In the genomic region with DNA sequence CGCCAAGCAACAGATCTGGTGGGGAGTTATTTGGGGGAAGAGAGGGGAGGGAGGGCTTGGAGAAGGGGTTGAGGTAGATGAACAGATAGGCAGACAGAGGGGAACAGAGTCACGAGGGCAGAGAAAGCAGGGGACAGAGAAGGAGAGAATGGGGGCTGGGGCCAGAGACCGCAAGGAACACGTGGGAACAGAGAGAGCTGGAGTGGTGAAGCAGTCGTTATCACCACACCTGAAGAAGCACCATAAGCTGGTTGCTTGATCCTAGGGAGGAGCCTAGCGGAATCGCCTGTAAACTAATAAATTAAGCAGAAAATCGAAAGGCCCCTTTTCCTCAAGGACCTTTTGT, we compare ENCODE assay signal across 9 mouse cellular contexts. TPM values are rescaled to one million over a fixed set of nuclear protein-coding genes. Genes with fewer than 3 reads are reported as not detected.
DNase-seq lines count a peak whose midpoint lies in the region; ATAC-seq and TF ChIP-seq lines count a peak whose summit lies in the region.
"Had no signal": no experiment of that assay in that cellular context is flagged by ENCODE, and none has a peak within 500 bp of the region (broad histone marks: within the 10 kb centered on the region; RNA-seq: fewer than 3 reads in every experiment).

No protein-coding gene starts in this region.

- DNase-seq in kidney, adult 2 months, result no peak
- no peak for DNase-seq in kidney, postnatal 10 days
- DNase-seq in midbrain, embryonic 14.5 days, result no peak
- no peak for DNase-seq in layer of hippocampus, adult 9-10 months (ENCODE audit: low spot score)
- DNase-seq in thymus, postnatal 36 days, result no peak
- DNase-seq in layer of hippocampus, postnatal 25 days (ENCODE audit: extremely low spot score in 1 of 2, low spot score in 1 of 2), result no peak

- 4% methylated on average over 8 of the region's 8 CpGs for WGBS in kidney, adult 2 months
- 6% methylated on average over 8 of the region's 8 CpGs for WGBS in hindbrain, embryonic 16.5 days
- 8% methylated on average over 8 of the region's 8 CpGs for WGBS in midbrain, embryonic 14.5 days

- no peaks in the 10 kb centered on the region for H3K4me1 ChIP-seq in kidney, adult 2 months (ENCODE audit: control insufficient read depth, insufficient read depth, low read length)
- peaks cover 3% of the 10 kb centered on the region; the same call in 1 of the 2 replicates for H3K4me1 ChIP-seq in hindbrain, embryonic 16.5 days (ENCODE audit: control insufficient read depth, insufficient read depth, low read depth, low read length)
- H3K4me1 ChIP-seq in midbrain, embryonic 14.5 days (ENCODE audit: control insufficient read depth, insufficient read depth, low read length), result no peaks in the 10 kb centered on the region; the same call in 1 of the 2 replicates

- TF ChIP-seq POLR2A in kidney, adult 2 months (IDR thresholded peaks at IDR 0.05; ENCODE audit: low read depth, low read length), result no peak

- H3K27me3 ChIP-seq in kidney, adult 2 months (replicated peaks; ENCODE audit: control insufficient read depth, insufficient read depth, low read length), result no peaks in the 10 kb centered on the region
- H3K27me3 ChIP-seq in hindbrain, embryonic 16.5 days (replicated peaks; ENCODE audit: control insufficient read depth, insufficient read depth, low read length), result no peaks in the 10 kb centered on the region
- no peaks in the 10 kb centered on the region for H3K27me3 ChIP-seq in midbrain, embryonic 14.5 days (ENCODE audit: control insufficient read depth, insufficient read depth, low read length)
- H3K27me3 ChIP-seq: Patski had no signal

- TF ChIP-seq CTCF in kidney, adult 2 months (conservative IDR thresholded peaks at IDR 0.05; ENCODE audit: insufficient read depth, insufficient read length, low read depth, low read length), result no peak

- H3K4me2 ChIP-seq in hindbrain, embryonic 16.5 days (ENCODE audit: low read length), result peak overlapping the region; percentile 97
- H3K4me2 ChIP-seq in midbrain, embryonic 14.5 days (ENCODE audit: low read length), result peak overlapping the region; percentile 89

- no peaks in the 10 kb centered on the region for H3K9me3 ChIP-seq in hindbrain, embryonic 16.5 days (ENCODE audit: control insufficient read depth, low read length)
- no peaks in the 10 kb centered on the region for H3K9me3 ChIP-seq in midbrain, embryonic 14.5 days (ENCODE audit: control insufficient read depth, low read length)

- ATAC-seq in common myeloid progenitor, adult 5-6 weeks (replicated peaks; ENCODE audit: low read depth, poor library complexity, severe bottlenecking), result peak; percentile 1; the same call in 1 of the 2 replicates
- ATAC-seq in hindbrain, embryonic 16.5 days, result peak; percentile 37
- peak; percentile 24; the same call in 1 of the 2 replicates for ATAC-seq in midbrain, embryonic 14.5 days (ENCODE audit: low FRiP score, low TSS enrichment)

- peak overlapping the region; percentile 96; the same call in 1 of the 2 replicates for H3K27ac ChIP-seq in kidney, adult 2 months (ENCODE audit: insufficient read depth, low read depth, low read length)
- H3K27ac ChIP-seq in hindbrain, embryonic 16.5 days (ENCODE audit: low read depth, low read length), result peak overlapping the region; percentile 87
- H3K27ac ChIP-seq in midbrain, embryonic 14.5 days (replicated peaks; ENCODE audit: low read depth, low read length), result peak overlapping the region; percentile 84

- H3K4me3 ChIP-seq in kidney, adult 2 months (ENCODE audit: insufficient read depth, low read depth, low read length), result peak overlapping the region; percentile 53
- peak overlapping the region; percentile 40 for H3K4me3 ChIP-seq in hindbrain, embryonic 16.5 days (ENCODE audit: low read length)
- H3K4me3 ChIP-seq in midbrain, embryonic 14.5 days (replicated peaks; ENCODE audit: low read depth, low read length), result peak overlapping the region; percentile 33

- H3K9ac ChIP-seq in hindbrain, embryonic 16.5 days (ENCODE audit: low read depth, low read length), result peak overlapping the region; percentile 51
- H3K9ac ChIP-seq in midbrain, embryonic 14.5 days (replicated peaks; ENCODE audit: low read length), result peak overlapping the region; percentile 45; the same call in 1 of the 2 replicates

- no peaks in the 10 kb centered on the region for H3K36me3 ChIP-seq in kidney, adult 2 months (ENCODE audit: control insufficient read depth, insufficient read depth, low read length)
- H3K36me3 ChIP-seq in hindbrain, embryonic 16.5 days (ENCODE audit: control insufficient read depth, insufficient read depth, low read length), result no peaks in the 10 kb centered on the region
- no peaks in the 10 kb centered on the region for H3K36me3 ChIP-seq in midbrain, embryonic 14.5 days (ENCODE audit: control insufficient read depth, insufficient read depth, low read length)

RNA-seq across cellular contexts. Expression of gene Rdm1, which starts 0.4 kb away (rescaled TPM):
- polyA plus RNA-seq in kidney, adult 2 months (2012; rRNA removed), result 41.0 and 45.7 TPM in 2 replicates
- total RNA-seq in common myeloid progenitor, adult 5-6 weeks (2017), result 11.0 and 14.9 TPM in 2 replicates
- polyA plus RNA-seq in hindbrain, embryonic 16.5 days (2015; fragmentation: Nextera tagmentation; extraction: Ambion mirVana), result 17.2 and 21.7 TPM in 2 replicates
- 13.2 and 14.0 TPM in 2 replicates for polyA plus RNA-seq in midbrain, embryonic 14.5 days (2014; fragmentation: Nextera tagmentation; extraction: Ambion mirVana)
- total RNA-seq in layer of hippocampus, postnatal 25 days (2021), result 1 to 10 TPM; 8.1 to 8.2 TPM

RNA-seq across cellular contexts. Expression of gene Gm11634, which starts 27.6 kb away (rescaled TPM):
- not detected in 2 replicates for polyA plus RNA-seq in kidney, adult 2 months (2012; rRNA removed)
- not detected in 2 replicates for total RNA-seq in common myeloid progenitor, adult 5-6 weeks (2017)
- polyA plus RNA-seq in hindbrain, embryonic 16.5 days (2015; fragmentation: Nextera tagmentation; extraction: Ambion mirVana), result not detected in 2 replicates
- polyA plus RNA-seq in midbrain, embryonic 14.5 days (2014; fragmentation: Nextera tagmentation; extraction: Ambion mirVana), result not detected in 2 replicates
- not detected for total RNA-seq in layer of hippocampus, postnatal 25 days (2021)
- polyA plus RNA-seq: Patski had no signal

RNA-seq across cellular contexts. Expression of gene Arl4d, which starts 38.7 kb away (rescaled TPM):
- 23.1 and 27.2 TPM in 2 replicates for polyA plus RNA-seq in kidney, adult 2 months (2012; rRNA removed)
- 0.53 and 1.5 TPM in 2 replicates for total RNA-seq in common myeloid progenitor, adult 5-6 weeks (2017)
- polyA plus RNA-seq in hindbrain, embryonic 16.5 days (2015; fragmentation: Nextera tagmentation; extraction: Ambion mirVana), result 7.6 and 7.7 TPM in 2 replicates
- 3.9 and 4.5 TPM in 2 replicates for polyA plus RNA-seq in midbrain, embryonic 14.5 days (2014; fragmentation: Nextera tagmentation; extraction: Ambion mirVana)
- total RNA-seq in layer of hippocampus, postnatal 25 days (2021), result 10 to 100 TPM; 10.4 to 11.9 TPM

RNA-seq across cellular contexts. Expression of gene Tmem106a, which starts 44.6 kb away (rescaled TPM):
- polyA plus RNA-seq in kidney, adult 2 months (2012; rRNA removed), result 392 and 429 TPM in 2 replicates
- 0.50 and 2.9 TPM in 2 replicates for total RNA-seq in common myeloid progenitor, adult 5-6 weeks (2017)
- polyA plus RNA-seq in hindbrain, embryonic 16.5 days (2015; fragmentation: Nextera tagmentation; extraction: Ambion mirVana), result 4.4 and 4.9 TPM in 2 replicates
- polyA plus RNA-seq in midbrain, embryonic 14.5 days (2014; fragmentation: Nextera tagmentation; extraction: Ambion mirVana), result 1.2 and 3.5 TPM in 2 replicates
- total RNA-seq in layer of hippocampus, postnatal 25 days (2021), result 1 to 10 TPM in 1 of 2 experiments, under 1 TPM in 1; 0.63 to 1.1 TPM
